In genomic region chr10:8041790-8042189, GRCm38 (mm10) we compare ENCODE assay signal across 22 mouse cellular contexts.
DNase-seq lines count a peak whose midpoint lies in the region; ATAC-seq and TF ChIP-seq lines count a peak whose summit lies in the region.
"Had no signal": no experiment of that assay in that cellular context is flagged by ENCODE, and none has a peak within 500 bp of the region (broad histone marks: within the 10 kb centered on the region; RNA-seq: fewer than 3 reads in every experiment).

No protein-coding gene starts in this region.

- H3K9me3 ChIP-seq in embryonic facial prominence, embryonic 14.5 days (ENCODE audit: control insufficient read depth, low read length): no peaks in the 10 kb centered on the region
- H3K9me3 ChIP-seq in embryonic facial prominence, embryonic 10.5 days: no peaks in the 10 kb centered on the region
- H3K9me3 ChIP-seq in forebrain, embryonic 15.5 days: no peaks in the 10 kb centered on the region
- H3K9me3 ChIP-seq in forebrain, embryonic 11.5 days (ENCODE audit: control insufficient read depth, low read length): no peaks in the 10 kb centered on the region
- H3K9me3 ChIP-seq: embryonic facial prominence, embryonic 13.5 days; hindbrain, embryonic 10.5 days; hindbrain, embryonic 13.5 days; intestine, embryonic 15.5 days had no signal

- H3K36me3 ChIP-seq in embryonic facial prominence, embryonic 14.5 days (ENCODE audit: control insufficient read depth, insufficient read depth, low read length): no peaks in the 10 kb centered on the region
- H3K36me3 ChIP-seq in embryonic facial prominence, embryonic 10.5 days (replicated peaks): no peaks in the 10 kb centered on the region
- no peaks in the 10 kb centered on the region for H3K36me3 ChIP-seq in forebrain, embryonic 15.5 days
- no peaks in the 10 kb centered on the region for H3K36me3 ChIP-seq in forebrain, embryonic 11.5 days (ENCODE audit: control insufficient read depth, insufficient read depth, low read length)
- H3K36me3 ChIP-seq: embryonic facial prominence, embryonic 13.5 days; hindbrain, embryonic 10.5 days; hindbrain, embryonic 13.5 days; intestine, embryonic 15.5 days had no signal

- 0 out of 2 replicates have a peak, but pooled peaks have one; percentile 58 for ATAC-seq in embryonic facial prominence, embryonic 14.5 days (ENCODE audit: low read depth)
- no peak for ATAC-seq in forebrain, embryonic 15.5 days (replicated peaks)
- no peak for ATAC-seq in forebrain, embryonic 11.5 days (replicated peaks; ENCODE audit: low FRiP score)
- ATAC-seq: hindbrain, embryonic 16.5 days; intestine, embryonic 15.5 days had no signal

- no peak overlapping the region for H3K4me2 ChIP-seq in embryonic facial prominence, embryonic 14.5 days (ENCODE audit: low read depth, low read length)
- H3K4me2 ChIP-seq in forebrain, embryonic 15.5 days (replicated peaks): no peak overlapping the region
- H3K4me2 ChIP-seq in forebrain, embryonic 11.5 days (ENCODE audit: low read depth, low read length, severe bottlenecking): no peak overlapping the region
- H3K4me2 ChIP-seq: embryonic facial prominence, embryonic 13.5 days; heart, embryonic 11.5 days; hindbrain, embryonic 13.5 days; intestine, embryonic 15.5 days had no signal

- no peak overlapping the region for H3K27ac ChIP-seq in embryonic facial prominence, embryonic 14.5 days (replicated peaks; ENCODE audit: low read depth, low read length)
- no peak overlapping the region for H3K27ac ChIP-seq in embryonic facial prominence, embryonic 10.5 days (replicated peaks)
- H3K27ac ChIP-seq in forebrain, embryonic 15.5 days (replicated peaks): peak overlapping the region; percentile 63
- no peak overlapping the region for H3K27ac ChIP-seq in forebrain, embryonic 11.5 days (ENCODE audit: low read depth, low read length)
- H3K27ac ChIP-seq: embryonic facial prominence, embryonic 13.5 days; hindbrain, embryonic 10.5 days; hindbrain, embryonic 13.5 days; intestine, embryonic 15.5 days had no signal

- TF ChIP-seq POLR2A in brain, embryonic 14.5 days (IDR thresholded peaks at IDR 0.05; ENCODE audit: borderline replicate concordance, extremely low read depth, insufficient read depth, insufficient read length, poor library complexity, severe bottlenecking): no peak

- H3K4me3 ChIP-seq in embryonic facial prominence, embryonic 14.5 days (ENCODE audit: low read depth, low read length): no peak overlapping the region
- H3K4me3 ChIP-seq in embryonic facial prominence, embryonic 10.5 days: no peak overlapping the region
- no peak overlapping the region for H3K4me3 ChIP-seq in forebrain, embryonic 15.5 days
- no peak overlapping the region for H3K4me3 ChIP-seq in forebrain, embryonic 11.5 days (ENCODE audit: low read depth, low read length)
- H3K4me3 ChIP-seq: embryonic facial prominence, embryonic 13.5 days; hindbrain, embryonic 10.5 days; hindbrain, embryonic 13.5 days; intestine, embryonic 15.5 days had no signal

- no peak for TF ChIP-seq CTCF in brain, embryonic 14.5 days (IDR thresholded peaks at IDR 0.05; ENCODE audit: borderline replicate concordance, extremely low read depth, insufficient read depth, insufficient read length)

- H3K9ac ChIP-seq in embryonic facial prominence, embryonic 14.5 days (ENCODE audit: low read depth, low read length): no peak overlapping the region
- H3K9ac ChIP-seq in forebrain, embryonic 15.5 days (replicated peaks): no peak overlapping the region
- H3K9ac ChIP-seq in forebrain, embryonic 11.5 days (ENCODE audit: low read length): no peak overlapping the region
- H3K9ac ChIP-seq: embryonic facial prominence, embryonic 13.5 days; hindbrain, embryonic 13.5 days; intestine, embryonic 15.5 days had no signal

- H3K27me3 ChIP-seq in embryonic facial prominence, embryonic 14.5 days (replicated peaks; ENCODE audit: control insufficient read depth, insufficient read depth, low read length): no peaks in the 10 kb centered on the region
- no peaks in the 10 kb centered on the region for H3K27me3 ChIP-seq in embryonic facial prominence, embryonic 10.5 days (replicated peaks; ENCODE audit: low read depth, poor library complexity, severe bottlenecking)
- H3K27me3 ChIP-seq in forebrain, embryonic 15.5 days: no peaks in the 10 kb centered on the region
- H3K27me3 ChIP-seq in forebrain, embryonic 11.5 days (ENCODE audit: control insufficient read depth, insufficient read depth, low read length): no peaks in the 10 kb centered on the region
- H3K27me3 ChIP-seq: embryonic facial prominence, embryonic 13.5 days; hindbrain, embryonic 13.5 days; intestine, embryonic 15.5 days had no signal

- DNase-seq in embryonic facial prominence, embryonic 14.5 days (ENCODE audit: low spot score): no peak
- DNase-seq in embryonic facial prominence, embryonic 10.5 days (ENCODE audit: low spot score): no peak
- no peak for DNase-seq in forebrain, embryonic 11.5 days (ENCODE audit: low spot score)
- peak; percentile 62 for DNase-seq in brain, embryonic 14.5 days (ENCODE audit: low read depth)
- DNase-seq in liver: no peak
- no peak for DNase-seq in embryo, embryonic 11 days
- DNase-seq: adrenal gland, adult 2 months; adrenal gland, postnatal 25 days; cerebellum, adult 18-20 months; cerebellum, adult 9-10 months; cerebellum, postnatal 14 days; gastrocnemius, postnatal 36 days; heart, postnatal 36 days; kidney, adult 11 months; kidney, adult 8-10 months had no signal

- WGBS in embryonic facial prominence, embryonic 14.5 days: 53% methylated on average over 8 of the region's 8 CpGs
- 64% methylated on average over 8 of the region's 8 CpGs for WGBS in embryonic facial prominence, embryonic 10.5 days
- WGBS in forebrain, embryonic 15.5 days: 38% methylated on average over 8 of the region's 8 CpGs
- WGBS in forebrain, embryonic 11.5 days: 55% methylated on average over 8 of the region's 8 CpGs

- H3K4me1 ChIP-seq in embryonic facial prominence, embryonic 14.5 days (ENCODE audit: control insufficient read depth, insufficient read depth, low read length): peaks cover 10% of the 10 kb centered on the region; the same call in 1 of the 2 replicates
- peaks cover 28% of the 10 kb centered on the region for H3K4me1 ChIP-seq in embryonic facial prominence, embryonic 10.5 days
- H3K4me1 ChIP-seq in forebrain, embryonic 15.5 days: peaks cover 30% of the 10 kb centered on the region
- peaks cover 12% of the 10 kb centered on the region for H3K4me1 ChIP-seq in forebrain, embryonic 11.5 days (replicated peaks; ENCODE audit: control insufficient read depth, insufficient read depth, low read length)
- H3K4me1 ChIP-seq: intestine, embryonic 15.5 days had no signal
